Mouse (Mus musculus) stomach, embryonic 14.5 days (tissue): ENCODE measurements around the gene Sesn2. TPM values are rescaled to one million over a fixed set of nuclear protein-coding genes. Genes with fewer than 3 reads are reported as not detected.
A peak's percentile ranks its signal among the peaks of the same experiment; 100 is the strongest.

Experiments used
- ATAC-seq: fragments of 200-750 bp; cut with Nextera tagmentation; 2 replicates; pipeline ENCODE4 v1.8.0; 2017; ENCODE audit warnings: low read depth, moderate TSS enrichment; ENCODE audit not compliant: insufficient number of reproducible peaks, insufficient read depth, low FRiP score
- H3K27ac ChIP-seq: fragments of 300-500 bp; sonication (generic); 2 replicates; pipeline ENCODE4 v1.5.1; 2014; ENCODE audit warnings: mild to moderate bottlenecking, low read length, moderate library complexity, mixed read lengths
- H3K27me3 ChIP-seq: fragments of 300-500 bp; sonication (generic); 2 replicates; pipeline ENCODE4 v1.6.1; 2014; ENCODE audit warnings: low read length, control low read depth, mixed read lengths; ENCODE audit not compliant: control insufficient read depth, insufficient read depth
- H3K36me3 ChIP-seq: fragments of 300-500 bp; sonication (generic); 2 replicates; pipeline ENCODE4 v1.6.1; 2014; ENCODE audit warnings: mild to moderate bottlenecking, control low read depth, low read length, moderate library complexity, mixed read lengths; ENCODE audit not compliant: control insufficient read depth, insufficient read depth
- H3K4me1 ChIP-seq: fragments of 300-500 bp; sonication (generic); 2 replicates; pipeline ENCODE4 v1.6.1; 2014; ENCODE audit warnings: low read length, control low read depth, mixed read lengths; ENCODE audit not compliant: control insufficient read depth, insufficient read depth
- H3K4me2 ChIP-seq: fragments of 300-500 bp; sonication (generic); replicated peaks from 2 replicates; pipeline ENCODE4 v1.6.1; 2014; ENCODE audit warnings: low read depth, low read length, control low read depth
- H3K4me3 ChIP-seq: fragments of 300-500 bp; sonication (generic); 2 replicates; pipeline ENCODE4 v1.5.1; 2014; ENCODE audit warnings: low read depth, low read length, control low read depth
- H3K9ac ChIP-seq: fragments of 300-500 bp; sonication (generic); replicated peaks from 2 replicates; pipeline ENCODE4 v1.6.1; 2014; ENCODE audit warnings: low read depth, mild to moderate bottlenecking, control low read depth, low read length, moderate library complexity, mixed read lengths
- H3K9me3 ChIP-seq: fragments of 300-500 bp; sonication (generic); 2 replicates; pipeline ENCODE4 v1.6.1; 2016; ENCODE audit warnings: low read depth, low read length, control low read depth; ENCODE audit not compliant: control insufficient read depth
- WGBS: fragments of 180-500 bp; shearing (Covaris S2); extraction: QIAGEN DNeasy Blood & Tissue Kit; methylation state at CpG from one replicate; pipeline ENCODE4 v1.1.7; 2014; 5-methylcytosine and 5-hydroxymethylcytosine counted together
- polyA plus RNA-seq: library from polyadenylated mRNA; unstranded; fragments of >200 nt; fragmentation: Nextera tagmentation; extraction: Ambion mirVana; gene quantifications from 2 replicates; pipeline ENCODE4 v1.2.1, GENCODE M21; 2014

Gene Sesn2
- polyA plus RNA-seq, 1 experiment from 2014 or later: 9.6 TPM

- H3K4me1 ChIP-seq: peaks cover 4% of the 10 kb centered on the region; the same call in 1 of the 2 replicates
- H3K36me3 ChIP-seq: no peaks in the 10 kb centered on the region
- H3K4me3 ChIP-seq: no peak overlapping the region
- no peak overlapping the region for H3K27ac ChIP-seq
- WGBS: 84% methylated on average over 3 of the region's 3 CpGs
- no peak overlapping the region for H3K4me2 ChIP-seq
- no peaks in the 10 kb centered on the region for H3K9me3 ChIP-seq
- no peak for ATAC-seq
- no peak overlapping the region for H3K9ac ChIP-seq
- no peaks in the 10 kb centered on the region for H3K27me3 ChIP-seq
Measured at GRCm38 (mm10) chr4:132519188-132519587, 8.9 kb upstream of the Sesn2 start.

- H3K4me3 ChIP-seq: no peak overlapping the region
- peaks cover 5% of the 10 kb centered on the region; the same call in 1 of the 2 replicates for H3K4me1 ChIP-seq
- H3K4me2 ChIP-seq: no peak overlapping the region
- H3K27ac ChIP-seq: no peak overlapping the region
- H3K27me3 ChIP-seq: no peaks in the 10 kb centered on the region
- no peaks in the 10 kb centered on the region for H3K36me3 ChIP-seq
- no peak for ATAC-seq
- 61% methylated on average over 8 of the region's 8 CpGs for WGBS
- no peaks in the 10 kb centered on the region for H3K9me3 ChIP-seq
- no peak overlapping the region for H3K9ac ChIP-seq
Measured at GRCm38 (mm10) chr4:132518066-132518465, 7.8 kb upstream of the Sesn2 start.

- 19% methylated on average over 22 of the region's 22 CpGs for WGBS
- Histone ChIP-seq H3K9me3 (no peaks in the 10 kb centered on the region), H3K4me2 (peak overlapping the region; percentile 90), H3K4me3 (peak overlapping the region; percentile 44), H3K27ac (peak overlapping the region; percentile 83), H3K4me1 (peaks cover 7% of the 10 kb centered on the region; the same call in 1 of the 2 replicates), H3K36me3 (no peaks in the 10 kb centered on the region), H3K9ac (no peak overlapping the region), H3K27me3 (no peaks in the 10 kb centered on the region)
- ATAC-seq: peak; percentile 95
Measured at GRCm38 (mm10) chr4:132515369-132516155, 5.3 kb upstream of the Sesn2 start.

GRCm38 (mm10) chr4:132514555-132515135, 4.3 kb upstream of the Sesn2 start:
- Histone ChIP-seq H3K4me3 (peak overlapping the region; percentile 44), H3K27ac (peak overlapping the region; percentile 83), H3K36me3 (no peaks in the 10 kb centered on the region), H3K4me2 (peak overlapping the region; percentile 90), H3K4me1 (peaks cover 7% of the 10 kb centered on the region; the same call in 1 of the 2 replicates), H3K27me3 (no peaks in the 10 kb centered on the region), H3K9me3 (no peaks in the 10 kb centered on the region), H3K9ac (no peak overlapping the region)
- no peak for ATAC-seq
- 3% methylated on average over 21 of the region's 21 CpGs for WGBS

- WGBS: 28% methylated on average over 14 of the region's 14 CpGs
- no peak overlapping the region for H3K27ac ChIP-seq
Measured at GRCm38 (mm10) chr4:132513395-132514273, 3.3 kb upstream of the Sesn2 start.

GRCm38 (mm10) chr4:132512080-132512479, 1.8 kb upstream of the Sesn2 start:
- ATAC-seq: no peak
- no peak overlapping the region for H3K4me2 ChIP-seq

More at GRCm38 (mm10) chr4:132513395-132514273, 3.3 kb upstream of the Sesn2 start:
- Histone ChIP-seq H3K4me3 (no peak overlapping the region), H3K9ac (no peak overlapping the region), H3K27me3 (no peaks in the 10 kb centered on the region), H3K4me1 (peaks cover 7% of the 10 kb centered on the region; the same call in 1 of the 2 replicates), H3K9me3 (no peaks in the 10 kb centered on the region), H3K4me2 (no peak overlapping the region; the same call in 1 of the 2 replicates), H3K36me3 (no peaks in the 10 kb centered on the region)
- ATAC-seq: no peak

GRCm38 (mm10) chr4:132509621-132510296, 542 bp downstream of the Sesn2 start:
- H3K27me3 ChIP-seq: no peaks in the 10 kb centered on the region
- peak overlapping the region; percentile 90 for H3K27ac ChIP-seq
- H3K4me2 ChIP-seq: peak overlapping the region; percentile 65
- H3K36me3 ChIP-seq: no peaks in the 10 kb centered on the region
- peak overlapping the region; percentile 89 for H3K4me3 ChIP-seq
- peaks cover 7% of the 10 kb centered on the region; the same call in 1 of the 2 replicates for H3K4me1 ChIP-seq
- under 1% methylated on average over 52 of the region's 52 CpGs for WGBS
- H3K9me3 ChIP-seq: no peaks in the 10 kb centered on the region
- H3K9ac ChIP-seq: peak overlapping the region; percentile 56
- ATAC-seq: peak; percentile 82

More at GRCm38 (mm10) chr4:132512080-132512479, 1.8 kb upstream of the Sesn2 start:
- WGBS: 58% methylated on average over 3 of the region's 3 CpGs
- H3K9ac ChIP-seq: no peak overlapping the region
- no peaks in the 10 kb centered on the region for H3K27me3 ChIP-seq
- no peak overlapping the region for H3K4me3 ChIP-seq
- H3K4me1 ChIP-seq: peaks cover 7% of the 10 kb centered on the region; the same call in 1 of the 2 replicates
- no peaks in the 10 kb centered on the region for H3K36me3 ChIP-seq
- H3K9me3 ChIP-seq: no peaks in the 10 kb centered on the region
- H3K27ac ChIP-seq: no peak overlapping the region
